Mouse (Mus musculus): ENCODE measurements around the gene Nid2. TPM values are rescaled to one million over a fixed set of nuclear protein-coding genes. Genes with fewer than 3 reads are reported as not detected.

The Nid2 gene
- polyA plus RNA-seq, 1 experiment = 7.0 TPM

- H3K36me3 ChIP-seq (ENCODE audit: control insufficient read depth, insufficient read depth, low read length) = no peaks in the 10 kb centered on the region
- TF ChIP-seq POLR2A (IDR thresholded peaks at IDR 0.05; ENCODE audit: control insufficient read depth, low read depth, low read length) (no peak), CTCF (IDR thresholded peaks at IDR 0.05; ENCODE audit: control insufficient read depth, insufficient read depth, insufficient replicate concordance, low read depth, low read length) (no peak)
- H3K4me3 ChIP-seq (ENCODE audit: control insufficient read depth, low read depth, low read length) = no peak overlapping the region
- no peaks in the 10 kb centered on the region for H3K4me1 ChIP-seq (ENCODE audit: control insufficient read depth, insufficient read depth, low read length)
- H3K27ac ChIP-seq (ENCODE audit: control insufficient read depth, insufficient read depth, low read depth, low read length) = no peak overlapping the region
- H3K27me3 ChIP-seq (ENCODE audit: control insufficient read depth, insufficient read depth, low read length) = no peaks in the 10 kb centered on the region
Measured at GRCm38 (mm10) chr14:19858808-19859776, 108.0 kb downstream of the Nid2 start.

- H3K4me3 ChIP-seq (ENCODE audit: control insufficient read depth, low read depth, low read length) = no peak overlapping the region
- TF ChIP-seq POLR2A (IDR thresholded peaks at IDR 0.05; ENCODE audit: control insufficient read depth, low read depth, low read length) (no peak), CTCF (IDR thresholded peaks at IDR 0.05; ENCODE audit: control insufficient read depth, insufficient read depth, insufficient replicate concordance, low read depth, low read length) (no peak)
- H3K27ac ChIP-seq (ENCODE audit: control insufficient read depth, insufficient read depth, low read depth, low read length) = no peak overlapping the region
- no peaks in the 10 kb centered on the region for H3K4me1 ChIP-seq (ENCODE audit: control insufficient read depth, insufficient read depth, low read length)
- H3K36me3 ChIP-seq (ENCODE audit: control insufficient read depth, insufficient read depth, low read length) = no peaks in the 10 kb centered on the region
- no peaks in the 10 kb centered on the region for H3K27me3 ChIP-seq (ENCODE audit: control insufficient read depth, insufficient read depth, low read length)
Measured at GRCm38 (mm10) chr14:19860281-19860680, 109.2 kb downstream of the Nid2 start.

Other genes with a start within 250 kb of the Nid2 start
- 0.38 and 0.67 TPM in 2 replicates for gene Gm2244, start 201.3 kb upstream of the Nid2 start, polyA plus RNA-seq (2012; rRNA removed)
- 4.6 and 4.8 TPM in 2 replicates for gene Gm2237, start 166.1 kb upstream of the Nid2 start, polyA plus RNA-seq (2012; rRNA removed)
- gene Gm5458, start 148.7 kb upstream of the Nid2 start, polyA plus RNA-seq (2012; rRNA removed) = 26.7 and 31.6 TPM in 2 replicates
- 64.6 and 67.4 TPM in 2 replicates for gene Rtraf, start 72.6 kb downstream of the Nid2 start, polyA plus RNA-seq (2012; rRNA removed)
- gene Gng2, start 226.4 kb downstream of the Nid2 start, polyA plus RNA-seq (2012; rRNA removed) = 0.48 and 0.65 TPM in 2 replicates